Mouse (Mus musculus) splenic B cell, adult 2 months (primary cell): Measurements from ENCODE around the gene Naaladl1.
A peak's percentile ranks its signal among the peaks of the same experiment; 100 is the strongest.
"Not testable (repeated sequence)": the region's sequence is repeated elsewhere in the genome, so short reads cannot be mapped to it uniquely, and the experiment has no call there.

ENCODE experiments used
- DNase-seq: peaks from one replicate; pipeline ENCODE4 v3.0.0-alpha.2; 2011; ENCODE audit warnings: low read depth, low spot score
- H3K27me3 ChIP-seq: 2 replicates; pipeline ENCODE4 v1.6.1; 2012; ENCODE audit warnings: mild to moderate bottlenecking, low read length, moderate library complexity, mixed read lengths; ENCODE audit not compliant: control insufficient read depth, poor library complexity, insufficient read depth, severe bottlenecking
- H3K36me3 ChIP-seq: 2 replicates; pipeline ENCODE4 v1.6.1; 2012; ENCODE audit warnings: mild to moderate bottlenecking, low read length, moderate library complexity, mixed read lengths; ENCODE audit not compliant: control insufficient read depth, poor library complexity, insufficient read depth, severe bottlenecking

Gene Naaladl1

GRCm38 (mm10) chr19:6132171-6132827, 26.7 kb downstream of the Naaladl1 start:
- DNase-seq = no peak
- no peaks in the 10 kb centered on the region; the same call in 1 of the 2 replicates for H3K36me3 ChIP-seq
- H3K27me3 ChIP-seq = no peaks in the 10 kb centered on the region

- DNase-seq, H3K36me3 ChIP-seq, H3K27me3 ChIP-seq: not testable (repeated sequence)
Observed at GRCm38 (mm10) chr19:6133197-6133596, 27.6 kb downstream of the Naaladl1 start.

- Histone ChIP-seq H3K27me3 (no peaks in the 10 kb centered on the region), H3K36me3 (no peaks in the 10 kb centered on the region; the same call in 1 of the 2 replicates)
- no peak for DNase-seq
Observed at GRCm38 (mm10) chr19:6136397-6136796, 30.8 kb downstream of the Naaladl1 start.

GRCm38 (mm10) chr19:6139701-6140100, 34.1 kb downstream of the Naaladl1 start:
- no peak for DNase-seq
- Histone ChIP-seq H3K27me3 (no peaks in the 10 kb centered on the region), H3K36me3 (no peaks in the 10 kb centered on the region; the same call in 1 of the 2 replicates)

- Histone ChIP-seq H3K36me3 (no peaks in the 10 kb centered on the region; the same call in 1 of the 2 replicates), H3K27me3 (no peaks in the 10 kb centered on the region)
- DNase-seq = no peak
Observed at GRCm38 (mm10) chr19:6140374-6140677, 34.7 kb downstream of the Naaladl1 start.

- peak; percentile 97 for DNase-seq
Observed at GRCm38 (mm10) chr19:6140678-6141393, 35.3 kb downstream of the Naaladl1 start, which contains the start of gene Batf2. TSS of gene Batf2 (plus strand) at chr19:6140983.

GRCm38 (mm10) chr19:6141394-6141749, 35.8 kb downstream of the Naaladl1 start, which contains the start of gene Arl2:
TSS of gene Arl2 (minus strand) at chr19:6141548.
- Histone ChIP-seq H3K27me3 (no peaks in the 10 kb centered on the region), H3K36me3 (no peaks in the 10 kb centered on the region; the same call in 1 of the 2 replicates)
- peak; percentile 90 for DNase-seq

More at GRCm38 (mm10) chr19:6140678-6141393, 35.3 kb downstream of the Naaladl1 start, which contains the start of gene Batf2:
- Histone ChIP-seq H3K36me3 (no peaks in the 10 kb centered on the region; the same call in 1 of the 2 replicates), H3K27me3 (no peaks in the 10 kb centered on the region)

- DNase-seq = no peak
- Histone ChIP-seq H3K27me3 (no peaks in the 10 kb centered on the region), H3K36me3 (no peaks in the 10 kb centered on the region)
Observed at GRCm38 (mm10) chr19:6144842-6145241, 39.3 kb downstream of the Naaladl1 start.

GRCm38 (mm10) chr19:6155174-6155573, 49.6 kb downstream of the Naaladl1 start:
- Histone ChIP-seq H3K36me3 (no peaks in the 10 kb centered on the region), H3K27me3 (no peaks in the 10 kb centered on the region)
- no peak for DNase-seq

GRCm38 (mm10) chr19:6156372-6156771, 50.8 kb downstream of the Naaladl1 start:
- DNase-seq = no peak
- no peaks in the 10 kb centered on the region for H3K36me3 ChIP-seq
- H3K27me3 ChIP-seq = no peaks in the 10 kb centered on the region

- Histone ChIP-seq H3K36me3 (no peaks in the 10 kb centered on the region), H3K27me3 (no peaks in the 10 kb centered on the region)
- peak; percentile 61 for DNase-seq
Observed at GRCm38 (mm10) chr19:6157220-6157619, 51.6 kb downstream of the Naaladl1 start.

- no peak for DNase-seq
- Histone ChIP-seq H3K27me3 (no peaks in the 10 kb centered on the region), H3K36me3 (no peaks in the 10 kb centered on the region)
Observed at GRCm38 (mm10) chr19:6163872-6164547, 58.4 kb downstream of the Naaladl1 start.
